Mouse (Mus musculus): ENCODE results near the gene Hbp1.
A peak's percentile ranks its signal among the peaks of the same experiment; 100 is the strongest.

Hbp1 gene

GRCm38 (mm10) chr12:31984664-31985063 is 34.3 kb upstream of the Hbp1 start:
- H3K36me3 ChIP-seq (ENCODE audit: insufficient read depth, low read length) = no peaks in the 10 kb centered on the region
- no peaks in the 10 kb centered on the region for H3K4me1 ChIP-seq (replicated peaks; ENCODE audit: low read depth, low read length)
- H3K27me3 ChIP-seq (ENCODE audit: insufficient read depth, low read length) = no peaks in the 10 kb centered on the region
- TF ChIP-seq CTCF (conservative IDR thresholded peaks at IDR 0.05; ENCODE audit: low read length) (no peak), POU5F1 (IDR thresholded peaks at IDR 0.05; ENCODE audit: borderline replicate concordance, low read length) (no peak), NANOG (IDR thresholded peaks at IDR 0.05; ENCODE audit: borderline replicate concordance, low read length) (no peak)
- H3K9me3 ChIP-seq (ENCODE audit: low read length) = no peaks in the 10 kb centered on the region
- no peak overlapping the region for H3K4me3 ChIP-seq (replicated peaks; ENCODE audit: low read length)

- no peaks in the 10 kb centered on the region for H3K9me3 ChIP-seq (ENCODE audit: low read length)
- no peaks in the 10 kb centered on the region for H3K36me3 ChIP-seq (ENCODE audit: insufficient read depth, low read length)
- TF ChIP-seq CTCF (conservative IDR thresholded peaks at IDR 0.05; ENCODE audit: low read length) (no peak), POU5F1 (IDR thresholded peaks at IDR 0.05; ENCODE audit: borderline replicate concordance, low read length) (no peak), NANOG (IDR thresholded peaks at IDR 0.05; ENCODE audit: borderline replicate concordance, low read length) (no peak)
- H3K4me1 ChIP-seq (replicated peaks; ENCODE audit: low read depth, low read length) = no peaks in the 10 kb centered on the region
- no peak overlapping the region for H3K4me3 ChIP-seq (replicated peaks; ENCODE audit: low read length)
- no peaks in the 10 kb centered on the region for H3K27me3 ChIP-seq (ENCODE audit: insufficient read depth, low read length)
Observed at GRCm38 (mm10) chr12:31984206-31984605, 33.9 kb upstream of the Hbp1 start.

GRCm38 (mm10) chr12:31983769-31984168 is 33.4 kb upstream of the Hbp1 start:
- no peak for TF ChIP-seq POU5F1 (IDR thresholded peaks at IDR 0.05; ENCODE audit: borderline replicate concordance, low read length)
- no peak for TF ChIP-seq NANOG (IDR thresholded peaks at IDR 0.05; ENCODE audit: borderline replicate concordance, low read length)
- no peak for TF ChIP-seq CTCF (conservative IDR thresholded peaks at IDR 0.05; ENCODE audit: low read length)
- Histone ChIP-seq H3K36me3 (ENCODE audit: insufficient read depth, low read length) (no peaks in the 10 kb centered on the region), H3K4me1 (replicated peaks; ENCODE audit: low read depth, low read length) (no peaks in the 10 kb centered on the region)

DNA sequence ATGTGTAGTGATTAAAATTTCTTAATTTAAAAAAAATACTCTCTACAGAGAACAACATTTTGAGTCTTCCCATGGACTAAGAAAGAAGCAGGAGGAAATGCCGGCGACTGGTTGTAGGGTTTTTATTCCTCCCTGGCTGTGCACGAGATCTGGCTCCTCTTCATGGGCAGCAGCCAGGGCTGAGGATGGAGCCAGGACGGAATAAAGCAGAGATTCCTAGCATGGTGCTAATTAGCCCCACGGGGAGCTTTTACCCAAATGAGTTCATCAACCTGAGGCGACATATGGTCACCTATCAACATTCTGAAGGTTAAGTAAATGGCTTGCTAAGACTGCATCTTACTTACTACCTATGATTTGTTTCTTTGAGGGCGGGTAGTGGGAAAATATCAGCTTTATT is 32.9 kb upstream of the Hbp1 start:
- Histone ChIP-seq H3K4me3 (replicated peaks; ENCODE audit: low read length) (no peak overlapping the region), H3K9me3 (ENCODE audit: low read length) (no peaks in the 10 kb centered on the region), H3K27me3 (ENCODE audit: insufficient read depth, low read length) (no peaks in the 10 kb centered on the region), H3K36me3 (ENCODE audit: insufficient read depth, low read length) (no peaks in the 10 kb centered on the region), H3K4me1 (replicated peaks; ENCODE audit: low read depth, low read length) (no peaks in the 10 kb centered on the region)
- TF ChIP-seq NANOG (IDR thresholded peaks at IDR 0.05; ENCODE audit: borderline replicate concordance, low read length) = no peak
- no peak for TF ChIP-seq POU5F1 (IDR thresholded peaks at IDR 0.05; ENCODE audit: borderline replicate concordance, low read length)
- TF ChIP-seq CTCF (conservative IDR thresholded peaks at IDR 0.05; ENCODE audit: low read length) = no peak

More at GRCm38 (mm10) chr12:31983769-31984168, 33.4 kb upstream of the Hbp1 start:
- Histone ChIP-seq H3K9me3 (ENCODE audit: low read length) (no peaks in the 10 kb centered on the region), H3K4me3 (replicated peaks; ENCODE audit: low read length) (no peak overlapping the region), H3K27me3 (ENCODE audit: insufficient read depth, low read length) (no peaks in the 10 kb centered on the region)

DNA sequence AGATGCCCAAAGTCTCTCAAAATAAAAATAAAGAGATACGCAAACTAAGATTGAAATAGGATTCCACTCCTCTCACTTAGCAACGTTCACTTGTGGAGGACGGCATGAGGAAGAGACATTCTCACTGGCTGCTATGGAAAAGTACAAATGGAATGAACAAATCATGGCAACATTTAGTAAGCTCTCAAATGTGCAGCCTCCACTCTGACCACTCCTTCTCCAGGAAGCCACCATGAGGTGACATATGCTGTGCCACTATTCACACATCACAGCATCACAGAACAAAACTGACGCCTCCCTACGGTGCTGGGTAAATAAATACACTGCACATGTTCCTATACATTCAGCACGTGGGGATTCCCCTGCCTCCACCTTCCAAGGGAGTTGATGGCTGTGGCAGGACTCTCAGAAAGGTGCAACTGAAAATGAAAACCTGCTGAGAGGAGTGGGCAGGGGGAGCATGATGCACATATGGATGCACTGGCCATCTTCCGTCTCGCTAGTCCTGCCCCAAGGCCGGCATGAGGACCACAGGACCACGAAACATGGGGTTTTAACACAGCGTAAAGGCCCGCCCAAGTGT is 27.4 kb upstream of the Hbp1 start:
- no peaks in the 10 kb centered on the region; the same call in 1 of the 2 replicates for H3K27me3 ChIP-seq (ENCODE audit: insufficient read depth, low read length)
- peaks cover 3% of the 10 kb centered on the region; the same call in 1 of the 2 replicates for H3K4me1 ChIP-seq (replicated peaks; ENCODE audit: low read depth, low read length)
- H3K9me3 ChIP-seq (ENCODE audit: low read length) = no peaks in the 10 kb centered on the region
- no peak overlapping the region for H3K4me3 ChIP-seq (replicated peaks; ENCODE audit: low read length)
- TF ChIP-seq POU5F1 (IDR thresholded peaks at IDR 0.05; ENCODE audit: borderline replicate concordance, low read length) (no peak), CTCF (conservative IDR thresholded peaks at IDR 0.05; ENCODE audit: low read length) (no peak), NANOG (IDR thresholded peaks at IDR 0.05; ENCODE audit: borderline replicate concordance, low read length) (no peak)
- H3K36me3 ChIP-seq (ENCODE audit: insufficient read depth, low read length) = no peaks in the 10 kb centered on the region

DNA sequence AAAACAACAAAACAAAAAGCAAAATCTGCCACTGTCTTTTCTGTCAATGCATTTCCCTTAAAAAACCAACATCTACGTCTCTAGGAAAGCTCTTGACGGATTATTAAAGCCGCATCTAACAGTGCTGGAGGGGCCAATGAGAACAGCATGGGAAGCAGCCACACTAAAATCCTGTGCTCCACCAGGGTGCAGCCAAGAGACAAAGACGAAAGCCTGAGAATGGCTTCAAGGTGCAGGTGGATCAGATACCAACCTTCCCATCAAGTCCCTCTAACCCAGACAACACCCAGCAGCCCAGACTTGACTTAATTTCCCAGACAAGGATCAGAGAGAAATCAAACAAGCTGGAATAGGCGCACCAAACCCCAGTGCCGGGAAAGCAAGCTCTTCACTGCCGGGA is 26.2 kb upstream of the Hbp1 start:
- H3K9me3 ChIP-seq (ENCODE audit: low read length) = no peaks in the 10 kb centered on the region
- TF ChIP-seq NANOG (IDR thresholded peaks at IDR 0.05; ENCODE audit: borderline replicate concordance, low read length) = no peak
- TF ChIP-seq CTCF (conservative IDR thresholded peaks at IDR 0.05; ENCODE audit: low read length) = peak; percentile 14
- no peaks in the 10 kb centered on the region; the same call in 1 of the 2 replicates for H3K27me3 ChIP-seq (ENCODE audit: insufficient read depth, low read length)
- no peak overlapping the region for H3K4me3 ChIP-seq (replicated peaks; ENCODE audit: low read length)
- no peaks in the 10 kb centered on the region for H3K36me3 ChIP-seq (ENCODE audit: insufficient read depth, low read length)
- peaks cover 3% of the 10 kb centered on the region; the same call in 1 of the 2 replicates for H3K4me1 ChIP-seq (replicated peaks; ENCODE audit: low read depth, low read length)

DNA sequence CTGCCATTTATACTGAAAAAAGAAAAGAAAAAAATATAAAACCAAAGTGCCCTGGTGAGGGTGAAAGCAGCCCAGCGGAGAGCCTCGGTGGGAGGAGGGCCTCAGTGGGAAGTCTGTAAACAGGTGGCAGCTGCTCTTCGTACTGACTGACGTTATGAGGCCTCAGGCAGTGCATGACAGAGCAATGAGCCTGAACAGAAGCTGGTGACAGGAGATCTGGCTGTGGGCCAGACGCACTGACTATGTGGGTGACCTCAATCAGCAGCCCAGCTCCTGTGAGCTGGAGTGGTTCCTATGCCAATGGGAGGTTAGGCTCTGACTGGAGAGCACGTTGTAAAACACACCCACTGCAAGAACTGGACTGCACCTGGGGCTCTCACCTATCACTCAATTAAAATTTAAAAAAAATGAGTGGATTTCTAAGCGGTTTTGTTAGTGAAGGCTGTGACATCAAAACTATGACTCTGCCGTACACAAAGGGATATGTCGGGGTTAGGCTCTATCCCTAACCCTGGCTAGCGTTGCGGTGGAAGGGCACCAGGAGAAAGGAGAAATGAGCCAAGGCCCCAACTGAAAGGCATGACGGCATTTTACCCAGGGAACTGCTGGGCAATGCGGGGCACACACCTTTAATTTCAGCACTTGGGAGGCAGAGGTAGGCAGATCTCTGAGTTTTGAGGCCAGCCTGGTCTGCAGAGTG is 23.3 kb upstream of the Hbp1 start:
- TF ChIP-seq NANOG (IDR thresholded peaks at IDR 0.05; ENCODE audit: borderline replicate concordance, low read length) = no peak
- no peak for TF ChIP-seq CTCF (conservative IDR thresholded peaks at IDR 0.05; ENCODE audit: low read length)
- no peak for TF ChIP-seq POU5F1 (IDR thresholded peaks at IDR 0.05; ENCODE audit: borderline replicate concordance, low read length)
- Histone ChIP-seq H3K27me3 (ENCODE audit: insufficient read depth, low read length) (no peaks in the 10 kb centered on the region; the same call in 1 of the 2 replicates), H3K4me3 (replicated peaks; ENCODE audit: low read length) (no peak overlapping the region), H3K4me1 (replicated peaks; ENCODE audit: low read depth, low read length) (peaks cover 3% of the 10 kb centered on the region; the same call in 1 of the 2 replicates), H3K9me3 (ENCODE audit: low read length) (no peaks in the 10 kb centered on the region), H3K36me3 (ENCODE audit: insufficient read depth, low read length) (no peaks in the 10 kb centered on the region)

- Histone ChIP-seq H3K4me1 (replicated peaks; ENCODE audit: low read depth, low read length) (no peaks in the 10 kb centered on the region), H3K9me3 (ENCODE audit: low read length) (no peaks in the 10 kb centered on the region), H3K36me3 (ENCODE audit: insufficient read depth, low read length) (no peaks in the 10 kb centered on the region), H3K27me3 (ENCODE audit: insufficient read depth, low read length) (no peaks in the 10 kb centered on the region), H3K4me3 (replicated peaks; ENCODE audit: low read length) (no peak overlapping the region)
- TF ChIP-seq POU5F1 (IDR thresholded peaks at IDR 0.05; ENCODE audit: borderline replicate concordance, low read length) (no peak), CTCF (conservative IDR thresholded peaks at IDR 0.05; ENCODE audit: low read length) (no peak), NANOG (IDR thresholded peaks at IDR 0.05; ENCODE audit: borderline replicate concordance, low read length) (no peak)
Observed at GRCm38 (mm10) chr12:31971547-31971946, 21.2 kb upstream of the Hbp1 start.

Data from E14TG2a.4 (cell line).